ENCODE assay signal across 13 mouse cellular contexts in the genomic region with DNA sequence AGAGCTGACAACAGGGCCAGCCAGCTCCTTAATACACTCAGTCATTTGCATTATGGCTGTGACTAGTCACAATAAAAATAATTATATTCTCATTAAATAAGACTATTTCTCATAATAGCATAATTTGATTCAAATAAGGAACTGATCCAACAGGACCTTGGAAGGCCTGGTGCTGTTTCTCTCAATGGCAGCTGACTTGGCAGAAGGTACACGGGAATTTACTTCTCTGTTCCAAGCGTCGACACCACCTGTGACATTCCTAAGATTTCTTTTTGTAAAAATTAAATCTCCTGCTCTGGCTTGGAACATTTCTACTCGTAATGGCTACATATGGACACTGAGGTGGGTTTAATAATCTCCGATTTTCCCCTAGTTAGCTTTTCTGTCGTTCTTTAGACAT.
"Had no signal": no experiment of that assay in that cellular context is flagged by ENCODE, and none has a peak within 500 bp of the region (broad histone marks: within the 10 kb centered on the region; RNA-seq: fewer than 3 reads in every experiment).

No protein-coding gene starts in this region.

- H3K4me2 ChIP-seq: limb, embryonic 12.5 days; midbrain, embryonic 13.5 days; neural tube, embryonic 15.5 days had no signal

- H3K4me1 ChIP-seq: limb, embryonic 12.5 days; midbrain, embryonic 13.5 days had no signal

- H3K27me3 ChIP-seq: limb, embryonic 12.5 days; midbrain, embryonic 13.5 days; neural tube, embryonic 15.5 days had no signal

- H3K27ac ChIP-seq: layer of hippocampus, adult 2 months; limb, embryonic 12.5 days; liver, embryonic 14.5 days; midbrain, embryonic 13.5 days; neural tube, embryonic 15.5 days had no signal

- H3K9ac ChIP-seq: limb, embryonic 12.5 days; liver, embryonic 14.5 days; midbrain, embryonic 13.5 days; neural tube, embryonic 15.5 days had no signal

- H3K9me3 ChIP-seq: limb, embryonic 12.5 days; midbrain, embryonic 13.5 days; neural tube, embryonic 15.5 days had no signal

- H3K36me3 ChIP-seq: limb, embryonic 12.5 days; midbrain, embryonic 13.5 days; neural tube, embryonic 15.5 days had no signal

- H3K4me3 ChIP-seq: layer of hippocampus, adult 2 months; limb, embryonic 12.5 days; midbrain, embryonic 13.5 days; myocyte; neural tube, embryonic 15.5 days had no signal

- ATAC-seq: midbrain, embryonic 13.5 days had no signal

- DNase-seq: kidney, postnatal 10 days; kidney, postnatal 4 days; liver; lung, adult 18-20 months; right cerebral cortex, adult 18-20 months; right cerebral cortex, postnatal 25 days; thymus, postnatal 4 days had no signal
